Mouse (Mus musculus) heart, adult 9 months (tissue): ENCODE data around the gene Faxc.

Experiments used
- DNase-seq, 2 experiments: peaks; one replicate each; pipeline ENCODE4 v3.0.0; 2022; ENCODE audit warnings: low spot score in 2 of 2

Gene Faxc

DNA sequence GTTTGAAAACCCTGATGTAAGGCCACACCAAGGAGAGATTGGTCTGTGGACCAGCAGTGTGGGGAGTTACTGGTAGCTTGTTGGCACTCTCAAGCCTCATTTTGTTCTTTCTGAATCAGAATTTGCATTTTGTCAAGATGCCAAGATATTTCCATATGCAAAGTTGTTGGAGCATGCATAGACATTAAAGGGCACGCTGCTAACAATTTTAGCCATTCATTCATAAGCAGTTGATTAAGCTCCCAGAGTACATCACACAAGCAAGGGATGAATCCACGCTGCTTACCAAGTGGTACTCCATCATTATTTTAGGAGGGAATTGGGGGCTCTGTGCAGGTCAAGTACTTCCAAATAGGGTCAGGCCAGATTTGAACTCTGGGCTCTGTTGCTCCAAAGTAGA, 98.8 kb downstream of the Faxc start:
- no peak for DNase-seq
